Mouse (Mus musculus): ENCODE data around the gene Fkbp10.

DNA sequence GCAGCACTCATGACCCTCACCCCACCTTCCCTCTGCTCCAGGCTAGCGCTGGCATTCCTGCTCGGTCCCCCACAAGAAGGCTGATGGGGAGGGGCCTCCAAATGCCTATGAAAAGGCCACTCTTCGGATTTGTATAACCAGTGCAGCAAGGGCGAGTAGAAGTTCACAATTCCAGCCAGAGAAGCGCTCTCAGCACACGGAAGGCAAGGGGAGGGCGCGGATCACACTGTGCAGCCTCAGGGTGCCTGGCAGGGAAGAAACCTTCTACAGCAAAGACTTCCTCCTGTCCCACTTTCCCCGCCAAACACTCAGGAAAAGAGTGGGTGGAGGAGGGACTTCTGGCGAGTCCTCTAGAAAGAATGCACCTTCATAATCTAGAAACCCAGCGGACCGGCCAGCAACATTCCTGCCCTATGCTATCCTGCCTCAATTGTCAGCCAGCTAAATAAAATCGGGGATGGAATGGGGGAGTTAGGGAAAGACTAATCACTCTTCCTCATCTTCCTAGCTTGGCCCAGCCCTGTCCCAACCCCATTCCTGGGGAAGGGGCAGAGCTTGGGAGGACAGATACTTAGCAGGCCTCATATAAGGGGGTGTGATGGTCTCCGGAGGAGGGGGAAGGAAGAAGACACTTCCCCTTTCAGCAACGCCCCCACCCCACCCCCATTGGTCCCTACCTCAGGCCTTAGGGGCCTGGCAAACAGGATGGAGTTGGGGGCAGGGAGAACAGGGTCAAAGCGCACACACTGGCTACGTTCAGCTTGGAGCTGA lies 19.5 kb upstream of the Fkbp10 start:
- TF ChIP-seq CTCF (IDR thresholded peaks at IDR 0.05; ENCODE audit: low read depth, low read length) = no peak
- no peak for TF ChIP-seq TAL1 (conservative IDR thresholded peaks at IDR 0.05; ENCODE audit: low read depth, low read length)
